Mouse (Mus musculus) small intestine, adult 2 months (tissue): Measurements from ENCODE around the gene Prc1.

Experiments used
- CTCF ChIP-seq: fragments of 200-500 bp; IDR thresholded peaks from 2 replicates; pipeline ENCODE4 v1.5.1; 2012; ENCODE audit warnings: low read depth, mild to moderate bottlenecking, control low read depth, inconsistent platforms, low read length, moderate library complexity, mixed read lengths; ENCODE audit not compliant: insufficient replicate concordance, insufficient read length; ENCODE audit errors: extremely low read depth
- POLR2A ChIP-seq: fragments of 200-500 bp; IDR thresholded peaks from 2 replicates; pipeline ENCODE4 v1.6.1; 2012; ENCODE audit warnings: low read depth, mild to moderate bottlenecking, control low read depth, inconsistent platforms, low read length, moderate library complexity

GRCm38 (mm10) chr7:80296462-80296861 lies 2.2 kb downstream of the Prc1 start:
- TF ChIP-seq CTCF (no peak), POLR2A (no peak)
